ENCODE assay signal across 14 mouse cellular contexts in genomic region chr15:100735095-100735952, GRCm38 (mm10). TPM values are rescaled to one million over a fixed set of nuclear protein-coding genes. Genes with fewer than 3 reads are reported as not detected.
DNase-seq lines count a peak whose midpoint lies in the region; ATAC-seq and TF ChIP-seq lines count a peak whose summit lies in the region.
"Had no signal": no experiment of that assay in that cellular context is flagged by ENCODE, and none has a peak within 500 bp of the region (broad histone marks: within the 10 kb centered on the region; RNA-seq: fewer than 3 reads in every experiment).

No protein-coding gene starts in this region.

- 53% methylated on average over 14 of the region's 15 CpGs for WGBS in liver, embryonic 12.5 days (ENCODE audit: insufficient replicate concordance)
- WGBS in liver, embryonic 15.5 days (ENCODE audit: insufficient replicate concordance) = 39% methylated on average over 15 of the region's 15 CpGs
- WGBS in cerebellum, adult 2 months = 62% methylated on average over 14 of the region's 15 CpGs

- H3K27ac ChIP-seq in liver, embryonic 12.5 days = no peak overlapping the region
- H3K27ac ChIP-seq in liver, embryonic 15.5 days (replicated peaks) = no peak overlapping the region; the same call in 1 of the 2 replicates
- H3K27ac ChIP-seq in cerebellum, adult 2 months (ENCODE audit: insufficient read depth, low read length) = no peak overlapping the region
- H3K27ac ChIP-seq: embryonic facial prominence, embryonic 15.5 days; gastrocnemius, adult 2 months; hindbrain, embryonic 10.5 days; limb, embryonic 13.5 days; midbrain, embryonic 13.5 days had no signal

- peak; percentile 29 for DNase-seq in adrenal gland, adult 2 months
- DNase-seq in adrenal gland, postnatal 4 days (ENCODE audit: low spot score in 2 of 2) = no peak
- no peak for DNase-seq in liver
- DNase-seq in ZHBTc4 (ENCODE audit: low read depth, low spot score) = peak; percentile 42
- DNase-seq in natural killer cell, adult 2 months (ENCODE audit: low spot score in 2 of 2) = no peak
- DNase-seq in cerebellum, adult 2 months = no peak
- DNase-seq: cerebellum, adult 9-11 months; gastrocnemius, adult 2 months had no signal

- no peaks in the 10 kb centered on the region for H3K36me3 ChIP-seq in liver, embryonic 12.5 days
- H3K36me3 ChIP-seq in liver, embryonic 15.5 days (replicated peaks) = no peaks in the 10 kb centered on the region
- H3K36me3 ChIP-seq: embryonic facial prominence, embryonic 15.5 days; hindbrain, embryonic 10.5 days; limb, embryonic 13.5 days; midbrain, embryonic 13.5 days had no signal

- no peak overlapping the region; the same call in 1 of the 2 replicates for H3K4me2 ChIP-seq in liver, embryonic 12.5 days
- peak overlapping the region; percentile 30 for H3K4me2 ChIP-seq in liver, embryonic 15.5 days
- H3K4me2 ChIP-seq: embryonic facial prominence, embryonic 15.5 days; limb, embryonic 13.5 days; midbrain, embryonic 13.5 days had no signal

- TF ChIP-seq POLR2A in cerebellum, adult 2 months (IDR thresholded peaks at IDR 0.05; ENCODE audit: borderline replicate concordance, insufficient read depth, low read length) = no peak

- ATAC-seq in liver, embryonic 12.5 days = peak; percentile 8; the same call in 1 of the 2 replicates
- 0 out of 2 replicates have a peak, but pooled peaks have one; percentile 7 for ATAC-seq in liver, embryonic 15.5 days (ENCODE audit: insufficient read depth)
- ATAC-seq: midbrain, embryonic 13.5 days had no signal

- peaks cover 68% of the 10 kb centered on the region for H3K4me1 ChIP-seq in liver, embryonic 12.5 days
- peaks cover 50% of the 10 kb centered on the region for H3K4me1 ChIP-seq in liver, embryonic 15.5 days (replicated peaks)
- no peaks in the 10 kb centered on the region; the same call in 1 of the 2 replicates for H3K4me1 ChIP-seq in cerebellum, adult 2 months (ENCODE audit: control insufficient read depth, insufficient read depth, low read length)
- H3K4me1 ChIP-seq: limb, embryonic 13.5 days; midbrain, embryonic 13.5 days had no signal

- H3K9ac ChIP-seq in liver, embryonic 12.5 days = no peak overlapping the region
- H3K9ac ChIP-seq in liver, embryonic 15.5 days = no peak overlapping the region
- H3K9ac ChIP-seq: embryonic facial prominence, embryonic 15.5 days; limb, embryonic 13.5 days; midbrain, embryonic 13.5 days had no signal

- no peaks in the 10 kb centered on the region for H3K9me3 ChIP-seq in liver, embryonic 12.5 days (replicated peaks)
- H3K9me3 ChIP-seq in liver, embryonic 15.5 days (replicated peaks) = no peaks in the 10 kb centered on the region
- H3K9me3 ChIP-seq: embryonic facial prominence, embryonic 15.5 days; hindbrain, embryonic 10.5 days; limb, embryonic 13.5 days; midbrain, embryonic 13.5 days had no signal

- H3K27me3 ChIP-seq in liver, embryonic 12.5 days (replicated peaks) = peaks cover 33% of the 10 kb centered on the region
- peaks cover 30% of the 10 kb centered on the region for H3K27me3 ChIP-seq in liver, embryonic 15.5 days
- peaks cover 2% of the 10 kb centered on the region; the same call in 1 of the 2 replicates for H3K27me3 ChIP-seq in cerebellum, adult 2 months (ENCODE audit: control insufficient read depth, insufficient read depth, low read length)

- TF ChIP-seq CTCF in cerebellum, adult 2 months (IDR thresholded peaks at IDR 0.05; ENCODE audit: borderline replicate concordance, insufficient read depth, low read depth, low read length) = no peak

- no peak overlapping the region for H3K4me3 ChIP-seq in liver, embryonic 12.5 days
- H3K4me3 ChIP-seq in liver, embryonic 15.5 days (replicated peaks) = no peak overlapping the region
- no peak overlapping the region for H3K4me3 ChIP-seq in cerebellum, adult 2 months (replicated peaks; ENCODE audit: insufficient read depth, low read depth, low read length)
- H3K4me3 ChIP-seq: embryonic facial prominence, embryonic 15.5 days; gastrocnemius, adult 2 months; hindbrain, embryonic 10.5 days; limb, embryonic 13.5 days; midbrain, embryonic 13.5 days had no signal

RNA-seq across cellular contexts. Expression of gene Galnt6, which starts 6.1 kb away (rescaled TPM):
- total RNA-seq in adrenal gland, adult 2 months (2021) = 1 to 10 TPM; 5.1 to 7.6 TPM
- polyA plus RNA-seq in adrenal gland, adult 2 months (2012; rRNA removed) = 1.2 and 1.3 TPM in 2 replicates
- 10 to 100 TPM; 15.1 to 17.7 TPM for total RNA-seq in adrenal gland, postnatal 4 days (2021)
- polyA plus RNA-seq in liver, embryonic 12.5 days (2016; fragmentation: Nextera tagmentation; extraction: Ambion mirVana) = 0.96 and 1.3 TPM in 2 replicates
- polyA plus RNA-seq in liver, embryonic 15.5 days (2015; fragmentation: Nextera tagmentation; extraction: Ambion mirVana) = 1.2 and 1.5 TPM in 2 replicates
- 9.0 and 13.1 TPM in 2 replicates for polyA plus RNA-seq in cerebellum, adult 2 months (2012; rRNA removed)
- polyA plus RNA-seq: midbrain, embryonic 13.5 days had no signal

RNA-seq across cellular contexts. Expression of gene Slc4a8, which starts 26.2 kb away (rescaled TPM):
- 1 to 10 TPM; 5.0 to 7.5 TPM for total RNA-seq in adrenal gland, adult 2 months (2021)
- 1.5 and 1.8 TPM in 2 replicates for polyA plus RNA-seq in adrenal gland, adult 2 months (2012; rRNA removed)
- 10 to 100 TPM; 15.8 to 22.2 TPM for total RNA-seq in adrenal gland, postnatal 4 days (2021)
- polyA plus RNA-seq in liver, embryonic 12.5 days (2016; fragmentation: Nextera tagmentation; extraction: Ambion mirVana) = 0.47 and 0.70 TPM in 2 replicates
- 0.25 and 0.50 TPM in 2 replicates for polyA plus RNA-seq in liver, embryonic 15.5 days (2015; fragmentation: Nextera tagmentation; extraction: Ambion mirVana)
- 30.1 and 31.2 TPM in 2 replicates for polyA plus RNA-seq in cerebellum, adult 2 months (2012; rRNA removed)

RNA-seq across cellular contexts. Expression of gene Cela1, which starts 47.6 kb away (rescaled TPM):
- 10 to 100 TPM; 54.0 to 86.4 TPM for total RNA-seq in adrenal gland, adult 2 months (2021)
- polyA plus RNA-seq in adrenal gland, adult 2 months (2012; rRNA removed) = 83.5 and 83.8 TPM in 2 replicates
- 100 to 1,000 TPM in 1 of 2 experiments, 10 to 100 TPM in 1; 51.9 to 275 TPM for total RNA-seq in adrenal gland, postnatal 4 days (2021)
- polyA plus RNA-seq in liver, embryonic 12.5 days (2016; fragmentation: Nextera tagmentation; extraction: Ambion mirVana) = 8.7 and 11.0 TPM in 2 replicates
- polyA plus RNA-seq in liver, embryonic 15.5 days (2015; fragmentation: Nextera tagmentation; extraction: Ambion mirVana) = 17.0 and 22.6 TPM in 2 replicates
- polyA plus RNA-seq in cerebellum, adult 2 months (2012; rRNA removed) = 6.5 and 8.3 TPM in 2 replicates
- total RNA-seq: gastrocnemius, adult 2 months had no signal

Comparison
In these comparisons a context has a peak if more than half of its experiments do, and no peak if none do; other contexts are left out.
1. DNase-seq: peak in adrenal gland, adult 2 months (single experiment) and ZHBTc4 (single experiment); none in adrenal gland, postnatal 4 days (0 of 2), liver (single experiment), natural killer cell, adult 2 months (0 of 2) and cerebellum, adult 2 months (0 of 2).
2. RNA of gene Slc4a8, which starts 26.2 kb away (polyA plus RNA-seq): 30.1 to 31.2 TPM in cerebellum, adult 2 months; 1.5 to 1.8 TPM in adrenal gland, adult 2 months, 0.47 to 0.70 TPM in liver, embryonic 12.5 days and 0.25 to 0.50 TPM in liver, embryonic 15.5 days; every median in the first group is over 10 times any median in the second.